Mouse (Mus musculus): ENCODE results near the gene Tnpo3. TPM values are rescaled to one million over a fixed set of nuclear protein-coding genes. Genes with fewer than 3 reads are reported as not detected.

The Tnpo3 gene
- polyA plus RNA-seq, 1 experiment from 2014 or later, result 95.9 TPM

- WGBS, result 80% methylated on average over 6 of the region's 6 CpGs
These were observed 86.9 kb downstream of the Tnpo3 start for GRCm38 (mm10) chr6:29522626-29523300.

GRCm38 (mm10) chr6:29517139-29517538, 92.5 kb downstream of the Tnpo3 start:
- H3K36me3 ChIP-seq, result no peaks in the 10 kb centered on the region
- no peak for ATAC-seq (ENCODE audit: low FRiP score)
- H3K4me1 ChIP-seq (replicated peaks), result peaks cover 9% of the 10 kb centered on the region
- H3K27me3 ChIP-seq, result peaks cover 38% of the 10 kb centered on the region
- no peaks in the 10 kb centered on the region for H3K9me3 ChIP-seq
- H3K4me2 ChIP-seq, result no peak overlapping the region
- no peak overlapping the region for H3K27ac ChIP-seq
- no peak overlapping the region for H3K9ac ChIP-seq
- WGBS, result 10% methylated on average over 5 of the region's 5 CpGs
- no peak overlapping the region for H3K4me3 ChIP-seq

More at GRCm38 (mm10) chr6:29522626-29523300, 86.9 kb downstream of the Tnpo3 start:
- Histone ChIP-seq H3K9ac (no peak overlapping the region), H3K4me3 (no peak overlapping the region), H3K9me3 (no peaks in the 10 kb centered on the region), H3K27ac (no peak overlapping the region), H3K4me1 (replicated peaks) (peaks cover 18% of the 10 kb centered on the region), H3K27me3 (peaks cover 66% of the 10 kb centered on the region), H3K36me3 (no peaks in the 10 kb centered on the region), H3K4me2 (no peak overlapping the region)
- ATAC-seq (ENCODE audit: low FRiP score), result no peak

- peaks cover 54% of the 10 kb centered on the region for H3K27me3 ChIP-seq
- peaks cover 9% of the 10 kb centered on the region for H3K4me1 ChIP-seq (replicated peaks)
- no peak overlapping the region for H3K9ac ChIP-seq
- ATAC-seq (ENCODE audit: low FRiP score), result peak; percentile 78
- no peaks in the 10 kb centered on the region for H3K9me3 ChIP-seq
- H3K4me3 ChIP-seq, result 0 out of 2 replicates have a peak overlapping the region, but pooled peaks have one; percentile 8
- peak overlapping the region; percentile 47 for H3K4me2 ChIP-seq
- 0% methylated on average over 11 of the region's 11 CpGs for WGBS
- H3K27ac ChIP-seq, result no peak overlapping the region
- no peaks in the 10 kb centered on the region for H3K36me3 ChIP-seq
These were observed 96.4 kb downstream of the Tnpo3 start for GRCm38 (mm10) chr6:29513284-29513683.

GRCm38 (mm10) chr6:29509086-29509485, 100.6 kb downstream of the Tnpo3 start:
- Histone ChIP-seq H3K27me3 (peaks cover 67% of the 10 kb centered on the region), H3K4me2 (no peak overlapping the region), H3K4me1 (replicated peaks) (peaks cover 31% of the 10 kb centered on the region), H3K4me3 (no peak overlapping the region), H3K9ac (no peak overlapping the region), H3K36me3 (no peaks in the 10 kb centered on the region), H3K27ac (0 out of 2 replicates have a peak overlapping the region, but pooled peaks have one; percentile 9), H3K9me3 (no peaks in the 10 kb centered on the region)
- WGBS, result 60% methylated on average over 2 of the region's 2 CpGs
- ATAC-seq (ENCODE audit: low FRiP score), result no peak

- Histone ChIP-seq H3K36me3 (no peaks in the 10 kb centered on the region), H3K27ac (no peak within 1 kb of the TSS), H3K4me2 (peak within 1 kb of the TSS; percentile 67), H3K4me3 (peak within 1 kb of the TSS; percentile 51), H3K9me3 (no peaks in the 10 kb centered on the region), H3K27me3 (peaks cover 68% of the 10 kb centered on the region), H3K9ac (peak within 1 kb of the TSS; percentile 73), H3K4me1 (replicated peaks) (peaks cover 22% of the 10 kb centered on the region)
- peak; percentile 71 for ATAC-seq (ENCODE audit: low FRiP score)
- 2% methylated on average over 36 of the region's 47 CpGs for WGBS
These were observed 102.0 kb downstream of the Tnpo3 start, which contains the start of gene Kcp for GRCm38 (mm10) chr6:29507447-29508309. TSS of gene Kcp (minus strand) at chr6:29507952.

GRCm38 (mm10) chr6:29506834-29507233, 102.9 kb downstream of the Tnpo3 start:
- H3K4me3 ChIP-seq, result peak overlapping the region; percentile 51
- H3K27ac ChIP-seq, result no peak overlapping the region
- peak overlapping the region; percentile 73 for H3K9ac ChIP-seq
- no peaks in the 10 kb centered on the region for H3K36me3 ChIP-seq
- H3K27me3 ChIP-seq, result peaks cover 66% of the 10 kb centered on the region
- peak overlapping the region; percentile 67 for H3K4me2 ChIP-seq
- 26% methylated on average over 8 of the region's 8 CpGs for WGBS
- no peaks in the 10 kb centered on the region for H3K9me3 ChIP-seq
- ATAC-seq (ENCODE audit: low FRiP score), result 0 out of 2 replicates have a peak, but pooled peaks have one; percentile 8
- H3K4me1 ChIP-seq (replicated peaks), result peaks cover 22% of the 10 kb centered on the region

GRCm38 (mm10) chr6:29505493-29505892, 104.2 kb downstream of the Tnpo3 start:
- no peak overlapping the region for H3K4me2 ChIP-seq
- peaks cover 22% of the 10 kb centered on the region for H3K4me1 ChIP-seq (replicated peaks)
- no peaks in the 10 kb centered on the region for H3K9me3 ChIP-seq
- H3K4me3 ChIP-seq, result no peak overlapping the region
- peaks cover 61% of the 10 kb centered on the region for H3K27me3 ChIP-seq
- WGBS, result 88% methylated on average over 5 of the region's 5 CpGs
- no peaks in the 10 kb centered on the region for H3K36me3 ChIP-seq
- no peak overlapping the region for H3K9ac ChIP-seq
- no peak overlapping the region for H3K27ac ChIP-seq
- ATAC-seq (ENCODE audit: low FRiP score), result no peak

GRCm38 (mm10) chr6:29501599-29501998, 108.1 kb downstream of the Tnpo3 start:
- peaks cover 47% of the 10 kb centered on the region for H3K27me3 ChIP-seq
- no peak overlapping the region for H3K4me3 ChIP-seq
- H3K27ac ChIP-seq, result no peak overlapping the region
- WGBS, result 90% methylated on average over 1 of the region's 1 CpGs
- H3K36me3 ChIP-seq, result 0 out of 2 replicates have a peak, but pooled peaks cover 5% of the 10 kb centered on the region
- no peak overlapping the region for H3K9ac ChIP-seq
- no peaks in the 10 kb centered on the region for H3K9me3 ChIP-seq
- H3K4me2 ChIP-seq, result no peak overlapping the region
- ATAC-seq (ENCODE audit: low FRiP score), result no peak
- H3K4me1 ChIP-seq (replicated peaks), result peaks cover 13% of the 10 kb centered on the region; the same call in 1 of the 2 replicates

- Histone ChIP-seq H3K9me3 (no peaks in the 10 kb centered on the region), H3K27me3 (peaks cover 47% of the 10 kb centered on the region), H3K4me1 (replicated peaks) (peaks cover 6% of the 10 kb centered on the region; the same call in 1 of the 2 replicates), H3K36me3 (0 out of 2 replicates have a peak, but pooled peaks cover 5% of the 10 kb centered on the region), H3K9ac (no peak overlapping the region), H3K4me2 (no peak overlapping the region), H3K4me3 (no peak overlapping the region), H3K27ac (no peak overlapping the region)
- whole genome bisulfite sequencing, result 92% methylated on average over 6 of the region's 6 CpGs
- ATAC-seq (ENCODE audit: low FRiP score), result no peak
These were observed 108.9 kb downstream of the Tnpo3 start for GRCm38 (mm10) chr6:29500810-29501209.

GRCm38 (mm10) chr6:29500177-29500576, 109.5 kb downstream of the Tnpo3 start:
- no peak overlapping the region for H3K9ac ChIP-seq
- ATAC-seq (ENCODE audit: low FRiP score), result no peak
- peaks cover 48% of the 10 kb centered on the region for H3K27me3 ChIP-seq
- 0 out of 2 replicates have a peak, but pooled peaks cover 5% of the 10 kb centered on the region for H3K36me3 ChIP-seq
- H3K4me1 ChIP-seq (replicated peaks), result peaks cover 6% of the 10 kb centered on the region; the same call in 1 of the 2 replicates
- WGBS, result 93% methylated on average over 7 of the region's 7 CpGs
- no peak overlapping the region for H3K27ac ChIP-seq
- H3K4me3 ChIP-seq, result no peak overlapping the region
- no peak overlapping the region for H3K4me2 ChIP-seq
- H3K9me3 ChIP-seq, result no peaks in the 10 kb centered on the region

- ATAC-seq (ENCODE audit: low FRiP score), result no peak
- 46% methylated on average over 2 of the region's 2 CpGs for WGBS
- Histone ChIP-seq H3K27ac (no peak overlapping the region), H3K4me2 (no peak overlapping the region), H3K4me3 (no peak overlapping the region), H3K4me1 (replicated peaks) (peaks cover 6% of the 10 kb centered on the region; the same call in 1 of the 2 replicates), H3K36me3 (0 out of 2 replicates have a peak, but pooled peaks cover 5% of the 10 kb centered on the region), H3K9me3 (no peaks in the 10 kb centered on the region), H3K27me3 (peaks cover 62% of the 10 kb centered on the region), H3K9ac (no peak overlapping the region)
These were observed 111.9 kb downstream of the Tnpo3 start for GRCm38 (mm10) chr6:29497791-29498190.

- H3K27me3 ChIP-seq, result peaks cover 69% of the 10 kb centered on the region
- 15% methylated on average over 25 of the region's 25 CpGs for WGBS
- 0 out of 2 replicates have a peak, but pooled peaks cover 5% of the 10 kb centered on the region for H3K36me3 ChIP-seq
- no peak overlapping the region; the same call in 1 of the 2 replicates for H3K9ac ChIP-seq
- no peak for ATAC-seq (ENCODE audit: low FRiP score)
- no peak overlapping the region for H3K27ac ChIP-seq
- H3K4me1 ChIP-seq (replicated peaks), result peaks cover 6% of the 10 kb centered on the region; the same call in 1 of the 2 replicates
- no peaks in the 10 kb centered on the region for H3K9me3 ChIP-seq
- H3K4me3 ChIP-seq, result peak overlapping the region; percentile 4; the same call in 1 of the 2 replicates
- H3K4me2 ChIP-seq, result no peak overlapping the region
These were observed 113.4 kb downstream of the Tnpo3 start for GRCm38 (mm10) chr6:29496270-29496669.
